Mouse (Mus musculus): ENCODE data around the gene Phf14.
"Not testable (repeated sequence)": the region's sequence is repeated elsewhere in the genome, so short reads cannot be mapped to it uniquely, and the experiment has no call there.

Phf14 gene

DNA sequence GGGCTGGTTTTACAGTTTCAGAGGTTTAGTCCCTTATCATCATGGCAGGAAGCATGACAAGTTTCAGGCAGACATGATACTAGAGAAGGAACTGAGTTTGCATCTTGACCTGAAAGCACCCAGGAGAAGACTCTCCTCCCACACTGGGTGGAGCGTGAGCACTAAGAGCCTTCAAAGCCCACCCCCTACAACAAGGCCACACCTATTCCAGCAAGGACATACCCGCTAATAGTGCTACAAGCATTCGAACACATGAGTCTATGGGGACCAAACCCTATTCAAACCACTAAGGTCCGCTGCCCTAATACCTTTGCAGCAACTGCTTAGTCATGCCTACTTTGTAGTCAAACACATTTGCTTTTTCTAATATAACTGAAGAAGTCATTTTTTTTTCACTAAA lies 189.5 kb downstream of the Phf14 start:
- no peak for DNase-seq

DNA sequence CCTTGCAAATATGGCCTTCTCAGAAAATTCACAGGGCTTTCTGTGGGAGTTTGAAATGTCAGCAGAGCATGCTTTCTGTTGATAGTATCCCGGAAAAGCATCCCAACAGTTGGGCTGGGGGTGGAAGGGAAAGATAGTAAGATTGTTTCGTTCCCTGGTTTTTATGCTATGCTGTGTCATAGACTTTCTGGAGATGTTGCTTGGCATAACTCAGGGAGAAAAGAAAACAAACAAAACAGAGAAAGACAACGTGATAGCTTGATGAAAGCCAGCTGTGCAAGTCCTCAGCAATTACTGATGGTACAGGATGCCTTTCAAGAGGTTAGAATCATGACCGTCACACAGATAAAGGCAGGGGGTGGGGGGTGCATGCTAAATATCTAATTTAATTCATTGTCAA lies 197.5 kb downstream of the Phf14 start:
- DNase-seq, result no peak

GRCm38 (mm10) chr6:12107326-12107725 lies 199.7 kb downstream of the Phf14 start:
- DNase-seq, result no peak

DNA sequence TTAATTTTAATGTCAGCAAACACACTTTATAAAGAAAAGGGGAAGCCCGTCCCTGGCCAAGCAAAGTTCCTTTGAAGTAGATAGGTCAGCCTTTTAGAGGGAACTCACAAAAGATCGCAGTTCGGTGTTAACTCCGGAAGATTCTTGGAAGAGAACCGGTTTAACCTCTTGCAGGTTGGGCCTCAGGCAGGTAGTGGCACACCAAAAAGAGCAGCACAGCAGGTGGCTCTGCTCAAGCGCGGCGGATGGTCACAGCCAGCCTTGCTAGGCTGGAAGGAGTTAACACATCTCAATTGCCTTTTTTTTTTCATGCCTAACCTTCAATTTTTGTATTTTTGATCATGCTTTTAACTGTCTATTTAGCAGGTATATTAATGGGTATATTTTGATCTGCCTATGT lies 200.2 kb downstream of the Phf14 start:
- DNase-seq, result no peak

DNA sequence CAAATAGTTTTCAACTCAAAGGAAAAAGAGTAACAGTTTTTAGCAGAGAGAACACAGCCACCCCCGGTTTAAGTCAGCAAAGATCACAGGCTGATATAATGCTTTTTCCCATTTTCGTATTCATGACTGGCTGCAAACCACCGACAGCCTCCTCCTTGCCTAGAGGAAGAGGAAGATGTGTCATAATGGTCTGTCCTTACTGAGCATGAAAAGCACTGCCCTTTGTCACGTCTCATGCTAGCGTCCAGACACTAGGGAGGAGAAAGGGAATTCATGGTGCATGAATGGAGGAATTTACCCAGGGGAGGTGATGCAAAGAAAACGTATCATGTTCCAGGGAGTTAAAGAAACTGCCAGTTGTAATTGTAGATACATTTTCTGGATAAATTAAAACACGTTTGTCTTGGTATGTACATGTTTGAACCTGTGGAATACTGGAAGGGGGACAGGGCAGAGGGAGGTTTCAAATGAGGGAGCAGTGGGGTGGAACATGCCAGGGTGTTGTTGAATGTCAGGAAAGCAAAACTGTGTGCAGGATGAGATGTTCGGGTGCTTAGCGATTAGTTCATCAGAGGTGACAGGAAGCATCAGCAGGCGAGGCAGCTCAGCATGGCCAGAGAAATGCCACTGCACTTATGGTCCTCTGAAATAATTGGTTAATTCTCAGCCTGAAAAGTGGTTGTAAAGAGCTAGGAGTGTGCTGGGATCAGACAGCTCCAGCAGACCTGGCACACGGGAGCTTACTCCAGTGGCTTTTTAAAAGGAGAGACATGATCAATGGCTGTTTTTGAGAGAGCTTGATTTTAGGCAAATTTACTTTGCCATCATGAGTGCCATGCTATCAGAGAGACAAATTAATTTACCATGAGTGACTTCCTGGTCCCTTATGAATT lies 209.6 kb downstream of the Phf14 start:
- no peak for DNase-seq

DNA sequence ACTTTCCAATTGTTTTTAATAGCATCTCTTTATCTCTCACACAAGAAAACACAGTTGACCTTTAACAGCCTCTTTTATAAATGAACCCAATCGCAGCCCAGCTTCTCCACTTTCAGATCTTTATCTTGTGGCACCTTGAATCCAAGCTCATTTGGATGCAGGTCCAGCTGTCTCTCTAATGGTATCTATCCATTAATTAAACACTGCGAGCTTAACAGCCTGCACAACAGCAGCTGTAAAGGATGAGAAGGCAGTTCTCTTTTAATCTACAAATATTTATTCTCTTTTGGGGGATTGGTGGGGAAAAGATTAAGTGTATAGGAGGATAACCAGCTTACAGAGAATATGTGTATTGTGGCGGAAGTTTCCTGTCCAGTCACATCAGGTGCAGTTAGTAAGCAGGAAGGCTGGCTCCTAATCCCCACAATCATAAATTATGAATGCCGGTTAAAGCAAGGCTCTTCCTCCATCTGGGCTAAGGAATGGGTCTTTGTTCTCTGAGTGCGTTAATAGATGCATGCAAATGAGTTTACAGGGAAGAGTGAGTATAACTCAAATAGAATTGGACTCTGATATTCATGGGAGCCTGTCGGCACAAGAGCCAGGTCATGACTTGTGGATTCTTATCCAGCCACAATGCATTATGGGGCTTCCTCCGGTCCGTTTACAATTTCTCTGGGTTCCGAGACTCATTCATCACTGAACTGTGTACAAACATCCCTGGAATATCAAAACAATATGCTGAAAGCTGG lies 210.4 kb downstream of the Phf14 start:
- no peak for DNase-seq

GRCm38 (mm10) chr6:12122759-12123158 lies 215.2 kb downstream of the Phf14 start:
- DNase-seq, result no peak

GRCm38 (mm10) chr6:12125031-12125803 lies 217.6 kb downstream of the Phf14 start:
- peak; percentile 68 for DNase-seq

- DNase-seq, result not testable (repeated sequence)
Observed at GRCm38 (mm10) chr6:12126601-12127000, 219.0 kb downstream of the Phf14 start.

DNA sequence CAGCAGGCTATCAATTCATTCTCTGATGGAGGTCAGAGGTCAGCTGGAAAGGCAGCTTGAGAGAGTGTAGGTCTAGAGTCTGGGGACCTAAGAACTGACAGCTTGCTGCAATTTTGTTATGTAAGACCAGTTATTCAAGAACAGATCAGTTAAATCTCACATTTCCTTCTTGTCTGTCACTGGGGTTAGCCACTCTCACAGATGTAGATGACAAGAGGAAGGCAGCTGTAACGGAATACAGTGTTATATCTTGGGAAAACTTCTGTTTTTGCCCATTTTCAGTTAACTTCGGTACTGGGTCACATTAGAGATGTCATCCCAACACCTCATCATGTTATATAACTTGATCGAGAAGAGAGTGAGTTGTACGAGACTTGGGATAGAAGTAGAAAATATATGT lies 219.7 kb downstream of the Phf14 start:
- no peak for DNase-seq

Data from kidney, postnatal 25 days (tissue).